Mouse (Mus musculus): ENCODE results near the gene Cadm3.

Cadm3 gene

DNA sequence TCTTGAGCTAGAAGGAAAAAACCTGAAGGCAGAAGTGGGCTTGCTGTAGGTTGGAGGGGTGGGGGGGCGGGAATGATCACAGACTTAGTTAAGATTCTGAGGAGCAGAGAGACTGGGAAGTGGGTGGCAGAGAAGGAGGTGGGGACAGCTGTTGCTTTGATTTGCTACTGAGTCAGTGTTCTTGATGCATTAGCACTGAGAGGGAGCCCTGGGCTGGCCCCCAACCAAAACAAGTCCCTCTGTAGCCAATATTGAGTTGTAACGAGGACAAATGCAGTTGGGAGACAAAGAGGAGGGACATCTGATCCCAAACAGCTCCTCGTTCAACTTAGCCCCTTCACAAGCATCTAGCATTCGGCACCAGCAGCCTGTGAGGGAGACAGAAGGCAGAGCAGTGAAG is 9.7 kb downstream of the Cadm3 start:
- peak; percentile 33 for DNase-seq

DNA sequence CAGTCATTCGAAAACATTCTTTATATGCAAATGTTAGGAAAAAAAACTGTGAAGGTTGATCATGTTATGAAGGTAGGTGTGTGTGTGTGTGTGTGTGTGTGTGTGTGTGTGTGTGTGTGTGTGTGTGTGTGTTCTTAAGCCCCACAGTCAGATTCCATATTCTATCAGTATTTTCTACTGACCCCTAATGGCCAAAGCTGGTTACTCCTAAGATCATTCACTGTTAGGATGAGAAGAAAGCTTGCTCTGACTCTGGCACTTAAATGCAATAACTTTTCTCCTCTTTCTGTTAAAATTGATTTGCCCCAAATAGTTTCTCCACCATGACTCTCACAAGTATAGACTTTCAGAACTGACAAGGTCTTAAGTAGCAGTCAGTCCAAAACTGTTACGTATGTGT is 10.8 kb downstream of the Cadm3 start:
- peak; percentile 18 for DNase-seq

DNA sequence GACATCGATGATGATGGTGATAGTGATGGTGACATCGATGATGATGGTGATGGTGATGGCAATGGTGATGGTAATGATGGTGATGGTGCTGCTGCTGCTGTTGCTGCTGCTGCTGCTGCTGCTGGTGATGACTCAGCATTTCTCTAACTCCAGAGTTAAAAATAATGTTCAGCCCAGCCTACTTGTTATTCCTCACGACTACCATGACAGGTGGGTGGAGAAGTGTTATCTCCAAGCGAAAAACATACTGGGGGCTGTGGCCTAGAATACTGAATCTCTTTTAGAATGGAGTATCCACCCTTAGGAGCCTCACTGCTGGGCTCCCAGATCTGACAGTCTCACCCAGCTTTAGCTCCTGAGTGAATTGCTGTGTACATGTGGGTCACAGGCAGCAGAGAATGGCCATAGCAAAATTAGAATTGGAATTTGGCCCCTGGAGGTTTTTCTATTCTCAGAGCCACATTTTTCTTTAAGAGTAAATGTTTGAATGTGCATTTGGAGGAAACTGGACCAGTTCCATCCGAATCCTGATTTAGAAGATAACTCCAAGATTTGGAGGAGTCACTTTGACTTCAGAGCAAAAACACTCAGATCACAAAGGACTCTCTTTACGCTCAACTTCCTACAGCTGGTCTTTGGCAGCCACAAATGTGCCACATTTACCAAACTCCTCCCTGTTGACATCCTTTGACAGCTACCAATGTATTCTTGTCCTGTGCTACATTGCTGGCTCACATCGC is 12.2 kb downstream of the Cadm3 start:
- no peak for DNase-seq

DNA sequence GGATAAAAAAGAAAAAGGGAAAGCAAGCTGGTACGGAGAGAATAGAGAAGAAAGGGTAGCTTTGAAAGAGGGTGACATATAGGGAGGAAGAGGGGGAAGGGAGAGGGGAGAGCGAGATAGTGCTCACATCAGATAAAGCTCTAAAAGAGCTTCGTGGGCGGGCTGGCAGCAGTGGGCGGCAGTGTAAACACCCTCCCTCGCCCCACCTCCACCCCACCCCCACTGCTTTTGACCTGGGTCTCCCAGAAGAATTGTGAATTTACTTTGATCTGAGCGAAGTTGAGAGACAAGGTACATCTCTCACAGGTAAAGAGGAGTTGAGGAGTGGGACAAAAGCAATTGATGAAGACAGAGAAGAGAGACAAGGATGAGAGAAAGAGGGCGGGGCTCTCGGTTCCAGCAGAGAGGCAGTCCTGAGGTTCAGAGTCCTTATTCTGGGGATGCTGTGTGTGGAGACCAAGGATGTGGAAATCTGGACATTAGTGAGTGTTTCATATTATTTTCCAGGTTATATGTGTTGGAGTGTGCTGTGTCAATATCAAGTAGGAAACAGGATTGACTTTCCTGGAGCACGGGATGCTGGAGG is 17.0 kb downstream of the Cadm3 start, which contains the start of gene Aim2:
Aim2 (plus strand) TSS at position 508 of the 586 bp plus-strand sequence.
- peak; percentile 5 for DNase-seq

DNA sequence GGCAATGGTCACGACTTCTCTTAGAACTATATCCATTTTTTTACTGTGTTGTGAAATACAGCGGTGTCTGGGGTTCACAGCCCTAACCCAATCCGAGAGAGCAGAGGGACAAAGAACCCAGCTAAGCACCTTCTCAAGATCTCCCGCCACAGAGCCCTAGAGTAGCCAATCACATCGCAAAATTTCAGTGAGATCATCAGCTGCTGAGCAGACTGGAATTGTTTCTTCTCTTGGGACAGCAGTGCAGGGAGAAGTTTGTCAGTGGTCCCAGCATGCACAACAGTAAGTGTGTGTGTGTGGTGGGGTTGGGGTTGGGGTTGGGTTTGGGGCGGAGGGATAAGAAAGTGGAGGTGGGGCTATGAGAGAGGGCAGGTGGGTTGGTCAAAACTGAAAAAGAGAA is 17.5 kb downstream of the Cadm3 start:
- peak; percentile 39 for DNase-seq

- DNase-seq, result no peak
Observed at GRCm38 (mm10) chr1:173349192-173349591, 18.3 kb downstream of the Cadm3 start.

DNA sequence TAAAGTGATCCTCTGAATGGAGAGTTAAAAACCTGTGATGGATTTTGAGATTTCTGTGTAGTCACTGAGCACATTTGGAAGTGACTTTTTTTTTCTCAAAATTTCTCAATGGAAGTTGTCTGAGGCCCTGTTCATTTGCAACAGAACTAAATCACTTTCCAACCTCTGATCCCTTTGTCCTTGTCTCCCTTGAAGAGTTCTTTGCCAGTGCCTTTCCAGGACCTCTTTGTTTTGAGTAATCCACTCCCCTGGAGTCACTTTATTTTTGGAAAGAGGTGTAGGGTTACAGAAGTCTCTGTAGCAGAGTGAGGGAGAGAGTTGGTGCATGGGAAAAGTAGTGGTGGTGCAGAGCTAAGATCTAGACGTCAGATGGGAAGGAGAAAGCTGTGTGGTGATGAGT is 19.0 kb downstream of the Cadm3 start:
- no peak for DNase-seq

GRCm38 (mm10) chr1:173345112-173345511 is 22.4 kb downstream of the Cadm3 start:
- no peak for DNase-seq

- no peak for DNase-seq
Observed at GRCm38 (mm10) chr1:173343934-173344333, 23.6 kb downstream of the Cadm3 start.

GRCm38 (mm10) chr1:173342425-173342824 is 25.1 kb downstream of the Cadm3 start:
- no peak for DNase-seq

DNA sequence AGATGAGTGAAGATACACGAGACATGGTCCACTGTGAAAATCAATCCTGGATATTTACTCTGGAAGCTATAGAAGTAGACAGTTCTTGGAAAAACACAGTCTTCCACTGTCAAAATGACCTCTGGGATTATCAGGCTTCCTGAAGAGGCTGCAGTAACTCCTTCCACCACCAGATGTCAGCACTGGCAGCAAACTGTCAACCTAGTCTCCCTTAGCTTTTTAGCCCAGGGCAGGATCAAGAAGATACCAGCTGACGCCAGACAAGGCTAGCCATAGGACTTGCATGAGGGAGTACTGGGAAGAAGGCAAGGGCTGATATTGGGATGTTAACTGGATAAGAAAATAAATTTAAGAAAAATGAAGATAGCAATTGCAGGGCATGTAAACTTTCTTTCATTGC is 28.0 kb downstream of the Cadm3 start:
- DNase-seq, result peak; percentile 75

DNA sequence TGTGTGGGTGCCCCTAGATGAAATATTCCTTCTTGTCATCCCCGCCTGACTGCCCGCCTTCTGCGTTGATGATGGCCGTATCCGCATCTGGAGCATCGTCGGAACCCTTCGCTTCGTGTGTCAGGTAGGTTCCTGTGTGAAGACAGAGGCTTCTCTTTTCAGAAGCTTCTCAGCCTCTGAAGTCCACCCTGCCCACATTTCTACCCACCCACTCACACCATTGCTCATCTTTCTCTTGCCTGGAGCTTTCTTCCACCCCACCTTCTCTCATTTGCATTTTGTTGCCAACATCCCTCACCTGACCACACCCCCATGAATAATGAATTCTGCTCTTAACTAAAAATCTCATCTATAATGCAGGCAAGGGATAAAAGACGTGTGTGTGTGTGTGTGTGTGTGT is 30.5 kb downstream of the Cadm3 start:
- peak; percentile 25 for DNase-seq

GRCm38 (mm10) chr1:173335903-173336302 is 31.6 kb downstream of the Cadm3 start:
- no peak for DNase-seq

- no peak for DNase-seq
Observed at GRCm38 (mm10) chr1:173333312-173334253, 33.9 kb downstream of the Cadm3 start, which contains the start of gene Ackr1. Gene Ackr1 (minus strand): TSS chr1:173333750.

DNA sequence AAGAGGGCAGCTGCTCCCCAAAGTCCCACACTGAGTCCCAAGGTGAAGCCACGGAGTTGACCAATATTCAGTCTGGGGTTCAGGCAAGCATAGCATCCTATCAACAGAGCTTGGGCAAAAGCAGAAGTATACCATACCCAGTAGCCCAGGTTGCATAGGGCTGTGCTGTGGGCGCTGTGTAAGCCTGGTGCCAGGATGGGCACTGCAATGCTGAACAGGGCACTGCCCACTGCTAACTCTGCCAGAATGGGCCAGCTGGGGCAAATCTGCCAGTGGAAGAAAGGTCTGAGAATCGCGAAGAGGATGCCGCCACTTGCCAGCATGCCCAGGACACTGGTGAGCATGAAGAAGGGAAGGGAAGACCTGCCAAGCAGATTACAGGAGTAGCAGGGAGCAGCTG is 35.1 kb downstream of the Cadm3 start:
- DNase-seq, result peak; percentile 52

GRCm38 (mm10) chr1:173329743-173330142 is 37.8 kb downstream of the Cadm3 start:
- no peak for DNase-seq

- DNase-seq, result no peak
Observed at GRCm38 (mm10) chr1:173329185-173329584, 38.3 kb downstream of the Cadm3 start.

- DNase-seq, result no peak
Observed at GRCm38 (mm10) chr1:173328446-173328845, 39.0 kb downstream of the Cadm3 start.

DNA sequence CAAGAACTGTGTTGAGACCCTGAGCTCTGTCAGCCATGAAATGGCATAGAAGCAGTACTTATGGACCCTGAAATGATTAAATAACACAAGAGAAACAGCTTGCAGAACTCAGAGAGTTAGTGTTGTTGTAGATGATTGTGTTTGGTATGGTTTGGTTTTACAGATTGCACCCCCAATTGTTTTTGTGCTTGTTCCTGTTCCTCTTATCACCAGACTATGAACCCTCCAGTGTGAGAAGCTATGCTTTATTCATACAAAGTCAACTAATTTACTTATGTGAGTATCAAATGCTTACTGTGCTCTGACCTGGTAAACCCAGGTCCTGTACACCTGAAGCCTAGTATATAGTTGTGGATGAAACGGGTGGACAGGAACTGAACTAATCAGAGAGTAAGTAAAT is 40.9 kb downstream of the Cadm3 start:
- no peak for DNase-seq

DNA sequence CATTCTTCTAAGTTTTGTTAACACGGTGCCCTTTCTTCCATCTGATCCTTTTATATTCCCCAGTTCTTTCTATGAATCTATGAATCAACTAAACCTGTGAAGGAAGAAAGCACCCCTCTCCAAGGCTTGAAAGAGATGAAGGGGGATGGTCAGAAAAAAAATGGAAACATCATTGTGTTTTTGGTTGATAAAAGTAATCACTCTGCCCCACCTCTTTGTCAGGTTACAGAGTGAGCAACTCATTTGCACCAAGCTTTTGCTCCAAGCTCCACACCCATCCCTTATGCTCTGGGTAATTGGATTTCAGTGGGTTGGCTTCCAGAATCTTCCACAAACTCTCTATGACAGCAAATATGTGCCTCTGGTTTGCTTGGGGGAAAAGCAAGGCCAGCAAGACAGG is 42.1 kb downstream of the Cadm3 start:
- no peak for DNase-seq

DNA sequence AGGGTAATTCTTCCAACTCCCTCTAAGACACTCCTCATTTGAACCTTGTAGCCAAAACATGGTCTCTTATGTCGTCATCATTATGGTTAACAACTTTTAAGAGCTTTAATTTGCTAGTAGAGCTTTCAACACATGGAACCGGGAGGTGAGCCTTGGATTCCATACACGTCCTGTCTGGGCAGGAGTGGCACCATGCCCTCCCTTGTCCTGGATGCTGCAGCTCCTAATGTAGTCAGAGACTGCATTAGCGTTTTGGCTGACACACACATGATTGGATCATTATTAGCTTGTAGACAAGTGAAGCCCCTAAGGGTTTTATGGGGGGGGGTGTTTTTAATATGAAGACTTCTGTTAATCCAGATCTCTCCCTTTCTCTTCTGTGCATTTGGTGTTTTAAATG is 42.5 kb downstream of the Cadm3 start:
- DNase-seq, result no peak

DNA sequence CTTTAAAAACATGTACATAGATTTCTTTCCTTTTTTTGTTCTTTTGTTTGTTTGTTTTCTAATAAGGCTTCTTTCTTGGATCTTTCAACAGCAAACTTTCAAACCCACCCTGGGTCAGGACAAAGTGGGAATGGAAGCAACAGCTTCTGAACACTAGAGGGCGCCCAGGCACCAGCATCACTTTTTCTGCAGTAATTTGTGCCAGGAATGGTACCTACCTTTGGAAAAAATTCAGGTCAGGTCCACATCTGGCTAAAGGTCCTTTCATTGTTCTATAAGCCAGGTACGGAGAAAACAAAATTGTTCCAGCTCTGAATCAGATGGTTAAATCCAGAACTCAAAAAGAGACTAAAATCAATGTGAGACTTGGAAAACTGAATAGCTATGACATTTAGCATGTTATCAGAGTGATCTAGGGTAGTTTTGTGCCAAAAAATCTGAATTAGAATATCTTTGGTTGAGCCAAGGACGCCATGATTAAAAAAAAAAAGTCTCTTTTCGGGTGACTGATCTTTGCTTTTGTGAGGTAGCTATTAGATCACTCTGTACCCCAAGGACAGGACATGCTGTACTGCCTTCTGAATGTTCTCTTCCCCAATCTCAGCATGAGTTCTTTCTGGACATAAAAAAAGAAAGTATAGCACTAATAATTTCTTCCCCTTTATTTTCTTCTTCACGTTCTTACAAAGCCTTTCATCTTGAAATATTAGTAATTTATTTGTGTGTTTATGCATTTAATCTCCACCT is 43.5 kb downstream of the Cadm3 start:
- DNase-seq, result peak; percentile 44

DNA sequence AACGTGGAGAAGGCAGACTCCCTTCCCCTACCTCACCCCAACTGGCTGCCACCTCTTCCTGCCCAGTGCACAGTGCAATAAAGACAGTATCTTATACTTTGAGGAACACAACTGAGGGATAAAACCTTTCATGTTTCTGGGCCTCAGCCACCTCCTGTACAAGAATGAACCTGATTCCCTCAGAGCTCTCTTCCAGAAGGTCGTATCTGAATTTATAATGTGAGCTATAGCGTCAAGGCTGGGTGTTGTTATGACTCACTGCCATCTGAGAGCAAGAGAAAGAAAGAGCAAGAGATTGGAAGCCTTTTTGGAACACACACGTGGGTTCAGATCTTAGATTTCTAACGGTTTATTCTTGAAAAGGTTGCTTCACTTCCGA is 45.3 kb downstream of the Cadm3 start:
- DNase-seq, result no peak

Measured in cerebellum, adult 9-11 months (tissue).